Mouse (Mus musculus) intestine, embryonic 16.5 days (tissue): ENCODE measurements around the gene Tas2r135. TPM values are rescaled to one million over a fixed set of nuclear protein-coding genes. Genes with fewer than 3 reads are reported as not detected.

Experiments used
- ATAC-seq: fragments of 200-750 bp; cut with Nextera tagmentation; 2 replicates; pipeline ENCODE4 v1.8.0; 2017; ENCODE audit warnings: moderate TSS enrichment, moderate library complexity
- H3K27ac ChIP-seq: fragments of 300-500 bp; sonication (generic); 2 replicates; pipeline ENCODE4 v1.5.1; 2014; ENCODE audit warnings: mild to moderate bottlenecking, low read length
- H3K27me3 ChIP-seq: fragments of 300-500 bp; sonication (generic); replicated peaks from 2 replicates; pipeline ENCODE4 v1.6.1; 2014; ENCODE audit warnings: low read length, control low read depth, mixed read lengths; ENCODE audit not compliant: control insufficient read depth, insufficient read depth
- H3K36me3 ChIP-seq: fragments of 300-500 bp; sonication (generic); 2 replicates; pipeline ENCODE4 v1.6.1; 2014; ENCODE audit warnings: low read length, control low read depth; ENCODE audit not compliant: control insufficient read depth, insufficient read depth
- H3K4me1 ChIP-seq: fragments of 300-500 bp; sonication (generic); 2 replicates; pipeline ENCODE4 v1.6.1; 2014; ENCODE audit warnings: low read length, control low read depth, mixed read lengths; ENCODE audit not compliant: control insufficient read depth, insufficient read depth
- H3K4me2 ChIP-seq: fragments of 300-500 bp; sonication (generic); 2 replicates; pipeline ENCODE4 v1.6.1; 2014; ENCODE audit warnings: low read depth, low read length, control low read depth
- H3K4me3 ChIP-seq: fragments of 300-500 bp; sonication (generic); 2 replicates; pipeline ENCODE4 v1.5.1; 2014; ENCODE audit warnings: mild to moderate bottlenecking, low read length
- H3K9ac ChIP-seq: fragments of 300-500 bp; sonication (generic); 2 replicates; pipeline ENCODE4 v1.6.1; 2014; ENCODE audit warnings: low read depth, low read length
- H3K9me3 ChIP-seq: fragments of 300-500 bp; sonication (generic); 2 replicates; pipeline ENCODE4 v1.6.1; 2016; ENCODE audit warnings: low read length, control low read depth; ENCODE audit not compliant: control insufficient read depth
- WGBS: fragments of 180-500 bp; shearing (Covaris S2); extraction: QIAGEN DNeasy Blood & Tissue Kit; methylation state at CpG from one replicate; pipeline ENCODE4 v1.1.7; 2014; 5-methylcytosine and 5-hydroxymethylcytosine counted together
- polyA plus RNA-seq: library from polyadenylated mRNA; unstranded; fragments of >200 nt; fragmentation: Nextera tagmentation; extraction: Ambion mirVana; gene quantifications from 2 replicates; pipeline ENCODE4 v1.2.1, GENCODE M21; 2015

Gene Tas2r135
- polyA plus RNA-seq, 1 experiment from 2014 or later = not detected

DNA sequence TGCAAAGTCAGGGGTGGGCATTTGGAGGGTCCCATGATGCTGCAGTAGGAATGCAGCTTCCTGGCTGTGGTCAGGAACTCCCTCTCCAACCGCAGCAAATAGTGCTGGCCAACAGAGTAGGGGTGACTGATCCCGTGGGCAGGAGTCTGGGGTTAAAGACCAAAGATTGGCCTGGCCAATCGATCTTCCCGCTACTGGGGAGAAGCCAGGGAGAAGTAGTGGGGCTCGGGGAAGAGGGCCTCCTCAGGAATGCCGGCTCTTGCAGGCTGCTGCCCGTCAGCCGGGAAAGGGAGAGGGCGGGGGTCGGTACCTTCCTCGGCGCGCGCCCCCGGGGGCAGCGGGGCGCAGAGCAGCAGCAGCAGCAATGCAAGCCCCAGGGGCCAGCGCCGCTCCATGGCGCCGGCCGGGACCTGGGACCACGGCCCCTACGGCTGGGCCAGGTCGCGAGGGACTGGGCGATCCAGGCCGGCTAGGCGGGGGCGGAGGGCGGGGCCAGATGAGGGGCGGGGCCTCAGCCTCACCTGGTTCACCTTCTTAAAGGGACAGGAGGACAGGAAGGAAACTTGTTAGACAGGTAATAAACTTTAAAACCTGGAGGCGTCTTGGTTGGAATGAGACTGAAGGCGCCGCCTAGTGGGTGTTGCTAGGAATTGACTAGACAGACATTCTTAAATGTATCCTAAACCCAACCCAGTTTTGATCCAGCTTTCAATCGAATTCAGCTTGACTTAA is 32.3 kb upstream of the Tas2r135 start, which contains the start of gene Epha1:
TSS of gene Epha1 (minus strand) at position 453 of the 732 bp plus-strand sequence.
- H3K4me1 ChIP-seq = peaks cover 20% of the 10 kb centered on the region
- no peak within 1 kb of the TSS for H3K27ac ChIP-seq
- peak within 1 kb of the TSS; percentile 58 for H3K4me3 ChIP-seq
- H3K4me2 ChIP-seq = peak within 1 kb of the TSS; percentile 77
- H3K36me3 ChIP-seq = no peaks in the 10 kb centered on the region
- no peaks in the 10 kb centered on the region for H3K9me3 ChIP-seq
- WGBS = under 1% methylated on average over 35 of the region's 36 CpGs
- peak within 1 kb of the TSS; percentile 73 for H3K9ac ChIP-seq
- peak; percentile 96 for ATAC-seq
- H3K27me3 ChIP-seq = no peaks in the 10 kb centered on the region

DNA sequence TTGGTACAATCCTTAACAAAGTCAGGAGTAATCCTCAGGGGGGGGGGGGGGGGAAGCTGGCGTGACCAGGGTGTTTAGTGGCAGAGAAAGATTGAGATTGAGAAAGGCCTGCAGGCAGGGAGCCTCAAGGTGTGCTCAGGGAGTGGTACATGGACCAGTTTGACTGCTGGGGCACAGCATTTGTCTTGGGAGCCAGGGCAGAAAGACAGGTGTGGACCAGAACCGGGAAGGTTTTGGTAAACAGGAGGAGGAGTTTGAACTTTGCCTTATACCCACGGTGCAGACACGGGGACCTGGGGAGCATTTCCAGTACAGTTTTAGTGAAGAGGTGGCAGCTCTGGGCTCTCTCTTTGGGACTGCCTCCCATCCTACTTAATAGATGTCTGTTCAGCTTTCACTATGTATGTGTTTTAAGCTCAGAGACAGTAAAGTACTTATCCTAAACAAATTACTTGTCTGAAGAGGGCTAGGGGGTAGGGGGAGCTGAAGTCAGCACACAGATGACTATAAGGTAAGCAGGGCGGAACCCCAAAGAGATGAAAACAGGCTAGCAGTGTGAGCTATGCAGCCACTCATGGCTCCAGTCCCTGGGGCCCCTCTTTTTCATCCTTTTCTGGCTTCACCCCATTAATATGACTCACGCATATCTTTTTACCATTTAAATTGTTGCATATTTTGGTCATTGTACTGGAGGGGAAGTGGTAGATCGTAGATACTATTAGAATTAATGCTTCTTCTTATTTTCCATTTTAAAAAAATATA is 31.4 kb upstream of the Tas2r135 start:
- peak overlapping the region; percentile 77 for H3K4me2 ChIP-seq
- H3K4me1 ChIP-seq = peaks cover 20% of the 10 kb centered on the region
- peak overlapping the region; percentile 44 for H3K9ac ChIP-seq
- H3K27ac ChIP-seq = no peak overlapping the region
- 40% methylated on average over 7 of the region's 7 CpGs for WGBS
- H3K36me3 ChIP-seq = no peaks in the 10 kb centered on the region
- no peaks in the 10 kb centered on the region for H3K27me3 ChIP-seq
- no peaks in the 10 kb centered on the region for H3K9me3 ChIP-seq
- peak; percentile 3; the same call in 1 of the 2 replicates for ATAC-seq
- peak overlapping the region; percentile 58 for H3K4me3 ChIP-seq

DNA sequence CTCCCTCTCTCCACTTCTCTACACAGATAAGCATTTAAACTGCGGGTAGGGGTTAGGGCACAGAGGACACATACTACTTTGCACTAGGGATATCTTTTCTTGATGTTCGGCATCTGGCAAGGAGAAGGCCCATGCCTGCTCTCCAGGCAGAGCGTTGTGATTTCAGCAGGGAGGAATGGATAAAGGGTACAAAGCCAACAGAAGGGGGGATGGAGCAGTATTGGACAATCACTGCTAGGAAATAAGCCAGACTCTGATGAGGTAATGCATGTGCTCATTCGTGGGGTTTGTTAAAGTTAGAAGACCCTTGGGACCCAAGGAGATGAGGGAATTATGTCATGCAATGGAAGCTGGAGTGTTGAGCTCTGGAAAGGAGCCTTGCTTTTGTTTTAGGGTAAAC is 30.5 kb upstream of the Tas2r135 start:
- WGBS = 72% methylated on average over 4 of the region's 4 CpGs
- H3K4me1 ChIP-seq = peaks cover 20% of the 10 kb centered on the region
- H3K36me3 ChIP-seq = no peaks in the 10 kb centered on the region
- H3K4me2 ChIP-seq = no peak overlapping the region
- H3K9me3 ChIP-seq = no peaks in the 10 kb centered on the region
- no peaks in the 10 kb centered on the region for H3K27me3 ChIP-seq
- no peak overlapping the region for H3K4me3 ChIP-seq
- ATAC-seq = no peak
- no peak overlapping the region for H3K27ac ChIP-seq
- no peak overlapping the region for H3K9ac ChIP-seq

DNA sequence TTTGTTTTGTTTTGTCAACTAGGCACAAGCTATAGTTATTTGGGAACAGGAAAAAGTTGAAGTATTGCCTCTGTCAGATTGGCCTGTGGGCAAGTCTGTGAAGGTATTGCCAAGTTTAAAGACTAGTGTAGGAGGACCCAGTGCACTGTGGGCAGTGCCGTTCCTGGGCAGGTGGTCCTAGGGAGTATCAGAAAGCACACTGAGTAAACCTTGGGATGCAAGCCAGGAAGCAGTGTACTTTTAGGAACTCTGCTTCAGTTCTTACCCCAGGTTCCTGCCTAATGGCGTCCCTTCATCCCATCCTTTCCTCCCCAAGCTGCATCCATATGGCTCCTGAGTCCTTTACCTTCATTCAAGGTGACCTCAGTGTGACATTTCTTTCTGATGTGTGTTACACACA is 30.1 kb upstream of the Tas2r135 start:
- 78% methylated on average over 2 of the region's 2 CpGs for WGBS
- no peak for ATAC-seq

DNA sequence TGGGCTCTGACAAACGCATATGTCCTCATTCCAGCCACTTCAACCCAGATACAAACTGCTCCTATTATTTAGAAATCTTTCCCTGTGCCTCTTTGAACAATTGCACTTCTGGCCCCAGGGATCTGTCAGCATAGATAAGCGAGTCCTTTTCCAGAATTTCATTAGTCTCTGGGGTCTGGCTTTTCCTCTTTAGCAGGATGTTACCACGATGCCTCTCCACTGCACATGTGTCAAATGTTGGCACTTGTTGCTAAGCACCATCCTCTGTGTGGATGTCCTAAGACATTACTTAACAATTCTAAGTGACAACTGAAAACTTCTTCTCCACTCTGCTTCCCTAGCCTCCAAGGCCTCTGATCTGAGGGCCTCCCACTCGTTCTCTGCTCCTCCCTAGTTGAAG is 29.2 kb upstream of the Tas2r135 start:
- Histone ChIP-seq H3K4me3 (no peak overlapping the region), H3K4me1 (peaks cover 14% of the 10 kb centered on the region), H3K4me2 (no peak overlapping the region), H3K27ac (no peak overlapping the region), H3K9ac (no peak overlapping the region), H3K36me3 (no peaks in the 10 kb centered on the region), H3K27me3 (no peaks in the 10 kb centered on the region), H3K9me3 (no peaks in the 10 kb centered on the region)
- 37% methylated on average over 4 of the region's 4 CpGs for WGBS
- ATAC-seq = no peak

More for the DNA sequence above, 30.1 kb upstream of the Tas2r135 start:
- H3K9me3 ChIP-seq = no peaks in the 10 kb centered on the region
- H3K4me3 ChIP-seq = no peak overlapping the region
- no peak overlapping the region for H3K9ac ChIP-seq
- no peaks in the 10 kb centered on the region for H3K36me3 ChIP-seq
- no peaks in the 10 kb centered on the region for H3K27me3 ChIP-seq
- peaks cover 20% of the 10 kb centered on the region for H3K4me1 ChIP-seq
- H3K4me2 ChIP-seq = no peak overlapping the region
- H3K27ac ChIP-seq = no peak overlapping the region

DNA sequence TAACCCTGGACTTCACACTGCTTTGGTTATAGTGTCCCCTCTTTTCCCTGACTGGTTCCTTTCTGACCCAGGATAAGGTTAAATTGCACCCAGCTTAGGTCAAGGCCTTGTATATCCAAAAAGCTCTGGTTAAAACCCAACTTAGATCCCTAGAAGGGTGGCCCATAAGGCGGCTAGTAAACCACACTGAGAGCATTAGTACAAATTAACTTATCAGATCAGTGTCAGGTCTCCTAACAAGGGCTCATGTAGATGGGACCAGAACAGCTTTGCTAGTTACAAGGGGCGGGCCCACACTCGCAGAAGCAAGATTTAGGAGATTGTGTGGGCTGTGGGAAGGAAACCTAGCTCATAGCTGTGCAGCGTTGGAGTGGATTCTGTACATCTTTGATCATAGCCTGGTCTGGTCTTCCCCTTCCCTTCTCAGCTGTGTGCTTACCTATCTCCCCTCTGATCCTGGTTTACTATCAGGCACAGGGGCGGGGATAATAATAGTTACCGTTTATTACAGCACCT is 28.7 kb upstream of the Tas2r135 start:
- ATAC-seq = no peak
- H3K36me3 ChIP-seq = no peaks in the 10 kb centered on the region
- no peak overlapping the region for H3K4me3 ChIP-seq
- no peaks in the 10 kb centered on the region for H3K9me3 ChIP-seq
- 75% methylated on average over 6 of the region's 6 CpGs for WGBS
- H3K9ac ChIP-seq = no peak overlapping the region
- no peak overlapping the region for H3K27ac ChIP-seq
- H3K4me1 ChIP-seq = peaks cover 13% of the 10 kb centered on the region
- no peak overlapping the region for H3K4me2 ChIP-seq
- no peaks in the 10 kb centered on the region for H3K27me3 ChIP-seq

DNA sequence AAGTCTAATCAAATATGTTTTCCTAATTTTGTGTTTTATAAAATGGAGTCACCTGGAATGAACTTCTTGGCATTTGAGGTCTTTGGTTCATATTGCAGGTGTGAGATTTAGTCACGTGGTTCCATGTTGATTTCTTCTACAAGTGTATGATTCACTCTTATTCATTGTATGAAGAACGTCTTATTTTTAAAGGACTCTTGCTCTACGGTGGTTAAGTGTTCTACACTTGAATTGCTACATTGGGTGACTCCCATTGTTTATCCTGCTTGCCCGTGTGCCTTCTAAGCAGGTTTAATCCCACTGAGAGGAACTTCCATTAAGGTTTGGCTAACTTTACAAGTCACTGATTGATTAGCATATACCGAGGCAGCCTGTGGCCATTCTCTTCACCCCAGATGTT is 28.0 kb upstream of the Tas2r135 start:
- no peaks in the 10 kb centered on the region for H3K9me3 ChIP-seq
- no peak overlapping the region for H3K4me2 ChIP-seq
- H3K27me3 ChIP-seq = no peaks in the 10 kb centered on the region
- no peak overlapping the region for H3K4me3 ChIP-seq
- H3K27ac ChIP-seq = no peak overlapping the region
- WGBS = 83% methylated on average over 5 of the region's 5 CpGs
- H3K9ac ChIP-seq = no peak overlapping the region
- H3K36me3 ChIP-seq = no peaks in the 10 kb centered on the region
- H3K4me1 ChIP-seq = peaks cover 13% of the 10 kb centered on the region
- ATAC-seq = no peak

DNA sequence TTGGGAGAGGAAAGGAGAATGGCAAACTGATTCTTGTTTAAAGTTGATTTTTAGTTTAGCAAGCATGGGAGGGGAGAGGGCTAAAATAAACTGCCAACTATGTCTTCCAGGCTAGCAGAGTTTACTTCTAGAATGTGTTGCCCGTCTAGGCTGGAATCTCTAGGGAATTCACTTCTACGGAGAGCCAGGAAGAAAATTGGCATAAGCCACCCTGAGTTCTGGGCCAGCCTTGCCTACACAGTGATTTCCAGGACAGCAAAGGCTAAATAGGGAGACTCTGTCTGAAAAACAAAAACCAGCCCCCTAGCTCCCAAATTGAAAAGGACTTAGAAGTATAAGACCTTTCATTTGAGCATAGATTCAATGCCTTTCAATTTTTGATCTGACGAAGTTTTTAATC is 25.7 kb upstream of the Tas2r135 start:
- no peak overlapping the region for H3K4me2 ChIP-seq
- H3K9me3 ChIP-seq = no peaks in the 10 kb centered on the region
- no peak overlapping the region for H3K9ac ChIP-seq
- H3K27ac ChIP-seq = no peak overlapping the region
- H3K4me1 ChIP-seq = 0 out of 2 replicates have a peak, but pooled peaks cover 2% of the 10 kb centered on the region
- no peaks in the 10 kb centered on the region for H3K36me3 ChIP-seq
- no peak for ATAC-seq
- 53% methylated on average over 3 of the region's 3 CpGs for WGBS
- no peaks in the 10 kb centered on the region for H3K27me3 ChIP-seq
- H3K4me3 ChIP-seq = no peak overlapping the region

DNA sequence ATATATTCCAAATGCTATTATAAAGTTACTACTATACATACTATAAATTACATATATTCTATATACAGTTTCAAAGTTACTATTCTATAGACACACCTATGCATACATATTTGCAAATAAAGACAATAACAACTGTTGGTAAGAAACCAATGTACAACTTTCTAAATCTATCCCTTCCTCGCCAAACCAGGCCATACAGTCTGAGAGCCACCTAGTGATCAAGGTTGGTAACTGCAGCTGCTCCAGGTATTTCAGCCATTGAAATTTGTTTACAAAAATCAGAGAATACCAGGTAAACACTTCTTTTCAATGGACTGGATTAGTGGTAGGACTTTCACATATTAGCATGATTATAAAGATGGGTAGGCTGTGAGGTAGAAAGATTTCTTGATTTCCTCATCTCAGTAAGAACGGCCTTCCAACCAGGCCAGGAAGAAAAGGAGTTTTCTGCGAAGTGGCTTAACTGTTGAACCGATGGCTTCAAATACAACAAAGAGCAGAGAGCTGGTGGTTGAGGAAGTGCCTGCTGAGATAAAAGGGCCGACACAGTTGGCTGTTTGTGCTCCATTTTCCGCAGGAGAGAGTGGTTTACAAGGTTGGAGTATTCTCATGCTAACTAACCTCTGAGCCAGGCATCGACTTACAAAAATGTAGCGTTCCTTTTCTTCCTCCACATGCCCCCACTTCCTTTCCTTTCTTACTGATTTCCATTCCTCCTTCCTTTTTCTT is 24.7 kb upstream of the Tas2r135 start:
- H3K9ac ChIP-seq = no peak overlapping the region
- ATAC-seq = no peak
- 23% methylated on average over 8 of the region's 8 CpGs for WGBS
- H3K4me1 ChIP-seq = 0 out of 2 replicates have a peak, but pooled peaks cover 2% of the 10 kb centered on the region
- no peaks in the 10 kb centered on the region for H3K9me3 ChIP-seq
- no peaks in the 10 kb centered on the region for H3K27me3 ChIP-seq
- no peaks in the 10 kb centered on the region for H3K36me3 ChIP-seq
- H3K4me3 ChIP-seq = no peak overlapping the region
- no peak overlapping the region for H3K27ac ChIP-seq
- no peak overlapping the region for H3K4me2 ChIP-seq
